Mouse (Mus musculus) heart, embryonic 12.5 days (tissue): ENCODE results near the gene Gm3285. TPM values are rescaled to one million over a fixed set of nuclear protein-coding genes. Genes with fewer than 3 reads are reported as not detected.

Experiments
- ATAC-seq: fragments of 200-750 bp; cut with Nextera tagmentation; 2 replicates; pipeline ENCODE4 v1.8.0; 2017; ENCODE audit warnings: moderate TSS enrichment, moderate library complexity; ENCODE audit not compliant: insufficient number of reproducible peaks, low FRiP score
- H3K27ac ChIP-seq: fragments of 300-500 bp; sonication (generic); 2 replicates; pipeline ENCODE4 v1.5.1; 2016; ENCODE audit warnings: mild to moderate bottlenecking, moderate library complexity; ENCODE audit not compliant: poor library complexity, severe bottlenecking
- H3K27me3 ChIP-seq: fragments of 300-500 bp; sonication (generic); replicated peaks from 2 replicates; pipeline ENCODE4 v1.6.1; 2016; ENCODE audit warnings: mild to moderate bottlenecking, moderate library complexity
- H3K36me3 ChIP-seq: fragments of 300-500 bp; sonication (generic); 2 replicates; pipeline ENCODE4 v1.6.1; 2016; ENCODE audit warnings: mild to moderate bottlenecking, moderate library complexity
- H3K4me1 ChIP-seq: fragments of 300-500 bp; sonication (generic); replicated peaks from 2 replicates; pipeline ENCODE4 v1.6.1; 2016; ENCODE audit warnings: mild to moderate bottlenecking
- H3K4me2 ChIP-seq: fragments of 300-500 bp; sonication (generic); 2 replicates; pipeline ENCODE4 v1.6.1; 2016; ENCODE audit warnings: mild to moderate bottlenecking, moderate library complexity
- H3K4me3 ChIP-seq: fragments of 300-500 bp; sonication (generic); 2 replicates; pipeline ENCODE4 v1.5.1; 2016; ENCODE audit warnings: mild to moderate bottlenecking
- H3K9ac ChIP-seq: fragments of 300-500 bp; sonication (generic); 2 replicates; pipeline ENCODE4 v1.6.1; 2016; ENCODE audit warnings: mild to moderate bottlenecking, moderate library complexity
- H3K9me3 ChIP-seq: fragments of 300-500 bp; sonication (generic); replicated peaks from 2 replicates; pipeline ENCODE4 v1.6.1; 2016; ENCODE audit warnings: mild to moderate bottlenecking, moderate library complexity
- WGBS: fragments of 180-500 bp; shearing (Covaris S2); methylation state at CpG from one replicate; pipeline ENCODE4 v1.1.7; 2016; 5-methylcytosine and 5-hydroxymethylcytosine counted together
- polyA plus RNA-seq: library from polyadenylated mRNA; unstranded; fragments of >200 nt; fragmentation: Nextera tagmentation; extraction: Ambion mirVana; gene quantifications from 2 replicates; pipeline ENCODE4 v1.2.1, GENCODE M21; 2016

Gene Gm3285
- not detected in 2 replicates for polyA plus RNA-seq

GRCm38 (mm10) chr10:77861675-77862074, at the start of gene Gm3285:
Gm3285 (plus strand) TSS chr10:77861975.
- Histone ChIP-seq H3K4me1 (0 out of 2 replicates have a peak, but pooled peaks cover 4% of the 10 kb centered on the region), H3K27ac (no peak within 1 kb of the TSS), H3K36me3 (no peaks in the 10 kb centered on the region), H3K4me2 (no peak within 1 kb of the TSS), H3K9ac (no peak within 1 kb of the TSS), H3K27me3 (peaks cover 13% of the 10 kb centered on the region), H3K4me3 (no peak within 1 kb of the TSS), H3K9me3 (peaks cover 6% of the 10 kb centered on the region; the same call in 1 of the 2 replicates)
- 50% methylated on average over 7 of the region's 7 CpGs for WGBS
- ATAC-seq = no peak

GRCm38 (mm10) chr10:77814382-77814781, 47.4 kb upstream of the Gm3285 start, which contains the start of gene Gm2696:
Gm2696 (plus strand) TSS chr10:77814682.
- H3K9ac ChIP-seq = no peak within 1 kb of the TSS
- WGBS = 35% methylated on average over 4 of the region's 4 CpGs
- H3K4me2 ChIP-seq = no peak within 1 kb of the TSS
- H3K4me3 ChIP-seq = no peak within 1 kb of the TSS
- peaks cover 6% of the 10 kb centered on the region; the same call in 1 of the 2 replicates for H3K9me3 ChIP-seq
- H3K36me3 ChIP-seq = no peaks in the 10 kb centered on the region
- H3K27ac ChIP-seq = no peak within 1 kb of the TSS
- 0 out of 2 replicates have a peak, but pooled peaks cover 7% of the 10 kb centered on the region for H3K27me3 ChIP-seq
- no peaks in the 10 kb centered on the region for H3K4me1 ChIP-seq
- ATAC-seq = no peak

DNA sequence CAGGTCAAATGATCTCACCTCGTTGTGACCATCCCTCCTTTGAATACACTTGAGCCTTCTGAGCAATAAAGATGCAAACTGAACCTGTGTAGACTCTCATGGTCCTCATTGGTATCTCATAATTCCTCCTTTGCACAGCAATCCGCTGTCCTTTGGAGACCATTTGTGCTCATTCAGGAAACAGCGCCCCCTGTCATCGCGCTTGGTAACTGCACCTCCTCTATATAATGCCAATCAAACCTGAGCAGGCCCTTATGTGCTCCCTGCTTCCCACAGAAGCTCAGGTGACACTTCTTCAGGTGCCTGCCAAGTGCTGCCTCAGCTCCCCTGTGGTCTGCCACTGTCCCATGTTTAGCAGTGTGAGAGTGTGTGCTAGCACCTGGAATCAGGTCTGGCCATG, 46.3 kb upstream of the Gm3285 start:
- H3K4me2 ChIP-seq = no peak overlapping the region
- ATAC-seq = no peak
- no peaks in the 10 kb centered on the region for H3K9me3 ChIP-seq
- 0 out of 2 replicates have a peak, but pooled peaks cover 7% of the 10 kb centered on the region for H3K27me3 ChIP-seq
- no peaks in the 10 kb centered on the region for H3K4me1 ChIP-seq
- 19% methylated on average over 5 of the region's 5 CpGs for WGBS
- no peak overlapping the region for H3K4me3 ChIP-seq
- no peaks in the 10 kb centered on the region for H3K36me3 ChIP-seq
- no peak overlapping the region for H3K27ac ChIP-seq
- no peak overlapping the region for H3K9ac ChIP-seq

DNA sequence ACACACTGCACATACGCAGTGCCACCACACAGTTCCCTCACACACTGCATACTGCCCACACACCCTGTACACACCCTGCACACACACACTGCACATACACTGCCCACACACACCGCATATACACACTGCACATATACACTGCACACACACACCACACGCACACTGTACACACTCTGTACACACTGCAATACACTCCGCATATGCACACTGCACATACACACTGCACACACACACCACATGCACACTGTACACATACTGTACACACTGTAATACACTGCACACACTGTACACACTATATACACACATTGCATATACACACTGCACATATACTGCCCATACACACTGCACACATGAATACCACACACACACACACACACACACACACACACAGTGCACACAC, 43.3 kb upstream of the Gm3285 start:
- no peaks in the 10 kb centered on the region for H3K36me3 ChIP-seq
- no peak overlapping the region for H3K4me3 ChIP-seq
- WGBS = 94% methylated on average over 4 of the region's 4 CpGs
- no peak overlapping the region for H3K9ac ChIP-seq
- H3K9me3 ChIP-seq = 0 out of 2 replicates have a peak, but pooled peaks cover 2% of the 10 kb centered on the region
- no peak overlapping the region for H3K27ac ChIP-seq
- H3K4me1 ChIP-seq = no peaks in the 10 kb centered on the region
- no peak for ATAC-seq
- no peak overlapping the region for H3K4me2 ChIP-seq
- 0 out of 2 replicates have a peak, but pooled peaks cover 7% of the 10 kb centered on the region for H3K27me3 ChIP-seq

DNA sequence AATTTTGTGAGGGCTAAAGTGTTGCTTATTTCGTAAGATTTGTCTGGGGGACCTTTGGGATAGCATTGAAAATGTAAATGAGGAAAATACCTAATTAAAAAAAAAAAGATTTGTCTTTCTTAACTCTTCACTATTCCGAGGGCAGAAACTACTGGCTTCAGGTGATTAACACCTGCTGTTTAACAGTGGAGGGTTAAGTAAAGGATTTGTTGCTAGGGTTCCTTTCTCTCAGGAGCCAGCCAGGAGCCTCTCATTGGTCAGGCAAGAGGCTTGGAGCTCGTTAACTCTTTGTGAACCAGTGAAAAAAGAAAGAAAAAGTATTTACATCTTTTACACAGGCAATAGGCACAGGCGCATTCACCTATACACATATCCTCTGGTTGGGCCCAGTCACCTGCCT, 42.6 kb upstream of the Gm3285 start:
- ATAC-seq = no peak

DNA sequence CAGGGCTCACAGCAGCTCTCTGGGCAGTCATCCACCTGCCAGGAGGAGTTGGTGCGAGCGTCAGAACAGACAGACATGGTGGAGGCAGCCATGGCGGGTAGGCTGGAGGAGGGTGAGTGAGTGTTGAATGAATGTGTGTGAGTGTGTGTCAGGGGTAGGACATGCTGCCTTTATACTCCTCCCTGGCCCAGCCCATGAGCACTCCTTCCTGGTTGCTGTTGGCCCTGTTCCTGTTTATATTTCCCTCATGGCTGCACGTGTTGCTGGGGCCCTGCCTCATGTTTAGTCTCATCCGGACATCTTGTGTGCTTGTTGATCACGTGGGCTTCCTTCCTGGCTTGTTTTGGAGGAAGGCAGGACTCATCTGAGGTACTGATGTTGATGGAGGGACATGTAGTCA, 34.8 kb upstream of the Gm3285 start, which contains the start of gene Krtap10-4:
TSS of gene Krtap10-4 (minus strand) at position 145 of the 400 bp plus-strand sequence.
- no peak for ATAC-seq
- Histone ChIP-seq H3K27ac (no peak within 1 kb of the TSS), H3K27me3 (no peaks in the 10 kb centered on the region), H3K9ac (no peak within 1 kb of the TSS), H3K4me3 (no peak within 1 kb of the TSS), H3K4me2 (no peak within 1 kb of the TSS), H3K9me3 (0 out of 2 replicates have a peak, but pooled peaks cover 6% of the 10 kb centered on the region), H3K4me1 (no peaks in the 10 kb centered on the region), H3K36me3 (no peaks in the 10 kb centered on the region)
- WGBS = 53% methylated on average over 6 of the region's 6 CpGs

More for the DNA sequence above, 42.6 kb upstream of the Gm3285 start:
- Histone ChIP-seq H3K9me3 (0 out of 2 replicates have a peak, but pooled peaks cover 6% of the 10 kb centered on the region), H3K9ac (no peak overlapping the region), H3K27ac (no peak overlapping the region), H3K4me1 (no peaks in the 10 kb centered on the region), H3K4me2 (no peak overlapping the region), H3K4me3 (no peak overlapping the region), H3K36me3 (no peaks in the 10 kb centered on the region), H3K27me3 (0 out of 2 replicates have a peak, but pooled peaks cover 4% of the 10 kb centered on the region)
- WGBS = 41% methylated on average over 4 of the region's 4 CpGs

GRCm38 (mm10) chr10:77835647-77836046, 26.1 kb upstream of the Gm3285 start, which contains the start of gene Krtap10-10:
Krtap10-10 (plus strand) TSS chr10:77835947.
- H3K36me3 ChIP-seq = no peaks in the 10 kb centered on the region
- H3K27ac ChIP-seq = no peak within 1 kb of the TSS
- H3K4me1 ChIP-seq = no peaks in the 10 kb centered on the region
- no peaks in the 10 kb centered on the region for H3K9me3 ChIP-seq
- no peak within 1 kb of the TSS for H3K4me3 ChIP-seq
- no peak within 1 kb of the TSS for H3K9ac ChIP-seq
- 65% methylated on average over 9 of the region's 9 CpGs for WGBS
- H3K4me2 ChIP-seq = no peak within 1 kb of the TSS
- ATAC-seq = no peak
- no peaks in the 10 kb centered on the region for H3K27me3 ChIP-seq

DNA sequence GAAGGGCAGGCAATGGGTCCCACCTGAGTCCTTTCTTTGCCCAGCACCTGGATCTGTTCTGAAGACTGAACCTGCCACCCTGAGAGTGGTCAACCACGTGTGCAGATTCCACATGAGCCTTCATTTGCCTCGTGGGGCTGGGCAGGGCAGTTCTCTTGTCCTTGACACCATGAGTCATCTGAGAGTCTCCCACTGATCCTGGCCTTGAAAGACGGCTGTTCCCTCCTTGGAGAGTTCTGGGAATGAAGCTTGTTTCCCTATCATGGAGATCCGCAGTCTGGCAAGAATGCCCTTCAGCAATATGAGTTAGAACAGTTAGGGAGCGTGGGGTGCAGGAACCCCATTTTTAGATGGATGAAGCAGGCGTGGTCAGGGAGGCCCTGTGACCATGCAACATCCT, 22.8 kb upstream of the Gm3285 start:
- no peaks in the 10 kb centered on the region for H3K27me3 ChIP-seq

DNA sequence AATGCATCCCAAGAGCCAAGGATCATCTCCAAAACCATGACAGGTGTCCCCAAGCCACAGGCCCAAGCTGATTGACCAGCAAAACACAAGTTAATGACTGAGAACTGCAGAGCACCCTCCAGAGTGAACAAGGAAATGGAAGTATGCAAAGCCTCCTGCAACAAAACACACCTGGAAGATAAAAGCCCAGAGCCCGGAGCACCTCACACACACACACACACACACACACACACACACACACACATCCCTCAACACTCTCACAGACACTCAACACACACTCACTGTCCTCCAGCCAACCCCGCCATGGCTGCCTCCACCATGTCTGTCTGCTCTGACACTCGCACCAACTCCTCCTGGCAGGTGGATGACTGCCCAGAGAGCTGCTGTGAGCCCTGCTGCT, 15.3 kb upstream of the Gm3285 start, which contains the start of gene Gm36176:
TSS of gene Gm36176 (plus strand) at position 301 of the 400 bp plus-strand sequence.
- Histone ChIP-seq H3K4me2 (no peak within 1 kb of the TSS), H3K9ac (no peak within 1 kb of the TSS), H3K36me3 (no peaks in the 10 kb centered on the region), H3K9me3 (peaks cover 20% of the 10 kb centered on the region), H3K4me1 (no peaks in the 10 kb centered on the region), H3K27me3 (no peaks in the 10 kb centered on the region), H3K4me3 (no peak within 1 kb of the TSS), H3K27ac (no peak within 1 kb of the TSS)
- no peak for ATAC-seq
- 45% methylated on average over 3 of the region's 3 CpGs for WGBS

More for the DNA sequence above, 22.8 kb upstream of the Gm3285 start:
- Histone ChIP-seq H3K27ac (no peak overlapping the region), H3K4me3 (no peak overlapping the region), H3K4me1 (no peaks in the 10 kb centered on the region), H3K4me2 (no peak overlapping the region), H3K36me3 (no peaks in the 10 kb centered on the region), H3K9ac (no peak overlapping the region), H3K9me3 (peaks cover 16% of the 10 kb centered on the region)
- no peak for ATAC-seq
- 62% methylated on average over 6 of the region's 6 CpGs for WGBS

- H3K27ac ChIP-seq = no peak overlapping the region
- no peak overlapping the region for H3K4me2 ChIP-seq
- ATAC-seq = no peak
- 5% methylated on average over 2 of the region's 2 CpGs for WGBS
- no peaks in the 10 kb centered on the region for H3K4me1 ChIP-seq
- H3K9me3 ChIP-seq = peaks cover 19% of the 10 kb centered on the region
- no peak overlapping the region for H3K4me3 ChIP-seq
- no peaks in the 10 kb centered on the region for H3K27me3 ChIP-seq
- no peaks in the 10 kb centered on the region for H3K36me3 ChIP-seq
- no peak overlapping the region for H3K9ac ChIP-seq
These were observed 14.8 kb upstream of the Gm3285 start for GRCm38 (mm10) chr10:77846961-77847360.

GRCm38 (mm10) chr10:77847538-77847937, 14.2 kb upstream of the Gm3285 start:
- Histone ChIP-seq H3K4me2 (no peak overlapping the region), H3K27me3 (peaks cover 5% of the 10 kb centered on the region; the same call in 1 of the 2 replicates), H3K4me1 (no peaks in the 10 kb centered on the region), H3K9me3 (peaks cover 19% of the 10 kb centered on the region), H3K4me3 (no peak overlapping the region), H3K36me3 (no peaks in the 10 kb centered on the region), H3K27ac (no peak overlapping the region), H3K9ac (no peak overlapping the region)
- ATAC-seq = no peak
- WGBS = 71% methylated on average over 2 of the region's 2 CpGs

GRCm38 (mm10) chr10:77852559-77852958, 9.2 kb upstream of the Gm3285 start, which contains the start of gene Gm10318:
Gm10318 (plus strand) TSS chr10:77852859.
- H3K36me3 ChIP-seq = no peaks in the 10 kb centered on the region
- H3K4me1 ChIP-seq = no peaks in the 10 kb centered on the region
- ATAC-seq = no peak
- peaks cover 17% of the 10 kb centered on the region for H3K27me3 ChIP-seq
- no peak within 1 kb of the TSS for H3K9ac ChIP-seq
- no peak within 1 kb of the TSS for H3K4me3 ChIP-seq
- 56% methylated on average over 9 of the region's 9 CpGs for WGBS
- no peak within 1 kb of the TSS for H3K4me2 ChIP-seq
- H3K27ac ChIP-seq = no peak within 1 kb of the TSS
- H3K9me3 ChIP-seq = peaks cover 5% of the 10 kb centered on the region
